Comparison of ENCODE assay signal across 9 mouse cellular contexts in the genomic region with DNA sequence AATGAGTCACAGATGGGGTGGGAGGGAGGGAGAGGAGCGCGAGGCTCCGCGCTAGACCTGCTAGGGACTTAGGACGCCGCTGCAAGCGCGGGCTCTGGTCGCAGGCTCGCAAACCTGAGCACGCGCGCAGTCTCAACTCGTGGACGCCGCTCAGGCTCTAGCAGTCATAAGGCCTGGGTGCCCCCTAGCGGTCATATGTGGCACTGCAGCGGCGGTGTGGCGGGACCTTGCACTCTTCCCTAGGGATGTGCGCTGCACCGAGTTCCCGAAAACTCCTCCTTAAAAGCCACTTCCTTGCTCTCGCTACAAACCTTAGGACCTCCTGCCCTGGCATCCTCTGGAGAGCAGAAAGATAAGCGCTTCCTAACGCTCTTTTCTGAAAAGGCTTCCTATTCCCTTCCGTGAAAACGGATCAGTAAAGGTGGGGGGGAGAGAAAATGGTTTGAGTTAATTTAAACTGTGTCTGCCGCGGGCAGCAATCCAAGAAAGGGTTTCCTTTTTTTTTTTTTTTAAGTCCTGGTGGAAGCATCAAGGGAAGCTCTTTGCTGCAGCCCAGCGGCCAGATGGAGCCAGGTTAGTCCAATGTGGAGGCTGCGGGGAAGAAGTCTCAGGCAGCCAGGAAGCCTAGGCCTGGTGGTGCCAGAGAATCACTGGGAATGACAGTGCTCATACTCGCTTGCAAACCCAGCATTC. TPM values are rescaled to one million over a fixed set of nuclear protein-coding genes. Genes with fewer than 3 reads are reported as not detected.
DNase-seq lines count a peak whose midpoint lies in the region; ATAC-seq and TF ChIP-seq lines count a peak whose summit lies in the region.
"Had no signal": no experiment of that assay in that cellular context is flagged by ENCODE, and none has a peak within 500 bp of the region (broad histone marks: within the 10 kb centered on the region; RNA-seq: fewer than 3 reads in every experiment).

No protein-coding gene starts in this region.

- peak overlapping the region; percentile 94 for H3K4me2 ChIP-seq in heart, embryonic 12.5 days
- H3K4me2 ChIP-seq in kidney, postnatal 0 days (ENCODE audit: low read length) = peak overlapping the region; percentile 70
- peak overlapping the region; percentile 77 for H3K4me2 ChIP-seq in myocyte (ENCODE audit: low read depth)

- WGBS in heart, embryonic 12.5 days = 1% methylated on average over 33 of the region's 33 CpGs
- 1% methylated on average over 33 of the region's 33 CpGs for WGBS in kidney, postnatal 0 days
- 1% methylated on average over 33 of the region's 33 CpGs for whole genome bisulfite sequencing in liver, adult 2 months

- H3K9me3 ChIP-seq in heart, embryonic 12.5 days (replicated peaks) = no peaks in the 10 kb centered on the region; the same call in 1 of the 2 replicates
- no peaks in the 10 kb centered on the region for H3K9me3 ChIP-seq in kidney, postnatal 0 days (replicated peaks; ENCODE audit: low read length)

- H3K79me2 ChIP-seq in liver, adult 2 months (ENCODE audit: control insufficient read depth, insufficient read depth, low read length) = no peaks in the 10 kb centered on the region
- H3K79me2 ChIP-seq in myocyte (ENCODE audit: control insufficient read depth, insufficient read depth) = no peaks in the 10 kb centered on the region

- peaks cover 4% of the 10 kb centered on the region for H3K27me3 ChIP-seq in heart, embryonic 12.5 days (replicated peaks)
- no peaks in the 10 kb centered on the region; the same call in 1 of the 2 replicates for H3K27me3 ChIP-seq in kidney, postnatal 0 days (ENCODE audit: insufficient read depth, low read length)
- H3K27me3 ChIP-seq in liver, adult 2 months (ENCODE audit: control insufficient read depth, insufficient read depth, low read length) = no peaks in the 10 kb centered on the region
- peaks cover 9% of the 10 kb centered on the region for H3K27me3 ChIP-seq in myocyte (ENCODE audit: control insufficient read depth, insufficient read depth, insufficient read length)

- ATAC-seq in erythroblast, adult 5-6 weeks (replicated peaks; ENCODE audit: low FRiP score, poor library complexity, severe bottlenecking) = peak; percentile 79
- ATAC-seq in heart, embryonic 12.5 days (ENCODE audit: insufficient number of reproducible peaks, low FRiP score) = peak; percentile 88
- peak; percentile 83 for ATAC-seq in kidney, postnatal 0 days (replicated peaks; ENCODE audit: low FRiP score, low read depth)

- H3K4me1 ChIP-seq in heart, embryonic 12.5 days (replicated peaks) = peaks cover 9% of the 10 kb centered on the region; the same call in 1 of the 2 replicates
- H3K4me1 ChIP-seq in kidney, postnatal 0 days (replicated peaks; ENCODE audit: insufficient read depth, low read length) = no peaks in the 10 kb centered on the region
- H3K4me1 ChIP-seq in liver, adult 2 months (ENCODE audit: control insufficient read depth, insufficient read depth, low read length) = peaks cover 6% of the 10 kb centered on the region

- peak overlapping the region; percentile 50 for H3K4me3 ChIP-seq in heart, embryonic 12.5 days
- peak overlapping the region; percentile 33 for H3K4me3 ChIP-seq in kidney, postnatal 0 days (replicated peaks; ENCODE audit: low read depth, low read length)
- H3K4me3 ChIP-seq in liver, adult 2 months (ENCODE audit: insufficient read depth, low read depth, low read length) = peak overlapping the region; percentile 35; the same call in 1 of the 2 replicates
- H3K4me3 ChIP-seq in myocyte = no peak overlapping the region
- H3K4me3 ChIP-seq: erythroblast, embryonic 14.5 days had no signal

- H3K9ac ChIP-seq in heart, embryonic 12.5 days = peak overlapping the region; percentile 69
- H3K9ac ChIP-seq in kidney, postnatal 0 days (ENCODE audit: low read depth, low read length) = peak overlapping the region; percentile 9; the same call in 1 of the 2 replicates
- H3K9ac ChIP-seq in liver, adult 2 months (ENCODE audit: low read depth, low read length) = no peak overlapping the region

- no peaks in the 10 kb centered on the region for H3K36me3 ChIP-seq in heart, embryonic 12.5 days
- H3K36me3 ChIP-seq in kidney, postnatal 0 days (ENCODE audit: insufficient read depth, low read length) = no peaks in the 10 kb centered on the region
- H3K36me3 ChIP-seq in liver, adult 2 months (ENCODE audit: control insufficient read depth, insufficient read depth, low read length) = no peaks in the 10 kb centered on the region
- no peaks in the 10 kb centered on the region for H3K36me3 ChIP-seq in myocyte (ENCODE audit: control insufficient read depth, insufficient read depth)

- peak; percentile 100 for TF ChIP-seq CTCF in brain, embryonic 14.5 days (IDR thresholded peaks at IDR 0.05; ENCODE audit: borderline replicate concordance, extremely low read depth, insufficient read depth, insufficient read length)
- peak; percentile 92 for TF ChIP-seq CTCF in kidney, postnatal 0 days (IDR thresholded peaks at IDR 0.05; ENCODE audit: low read depth)
- TF ChIP-seq CTCF in liver, adult 2 months (IDR thresholded peaks at IDR 0.05; ENCODE audit: low read depth, low read length) = peak; percentile 99

- no peak overlapping the region for H3ac ChIP-seq in myocyte (ENCODE audit: control insufficient read depth, insufficient read length)

- no peak; the same call in 1 of the 2 replicates for TF ChIP-seq POLR2A in brain, embryonic 14.5 days (IDR thresholded peaks at IDR 0.05; ENCODE audit: borderline replicate concordance, extremely low read depth, insufficient read depth, insufficient read length, poor library complexity, severe bottlenecking)
- TF ChIP-seq POLR2A in liver, adult 2 months (IDR thresholded peaks at IDR 0.05; ENCODE audit: extremely low read depth, insufficient read depth, low read length) = no peak
- no peak for TF ChIP-seq POLR2A in myocyte (IDR thresholded peaks at IDR 0.05; ENCODE audit: insufficient read length, low read depth)

- DNase-seq in CD4-positive helper T cell, adult 2 months (ENCODE audit: low read depth, low spot score) = peak; percentile 80
- peak; percentile 98 for DNase-seq in brain, embryonic 14.5 days (ENCODE audit: low read depth)
- peak; percentile 97 for DNase-seq in kidney, postnatal 0 days (ENCODE audit: low spot score)
- DNase-seq in liver, adult 2 months (ENCODE audit: extremely low read depth, low read depth, low spot score) = peak; percentile 62
- DNase-seq in spleen, postnatal 4 days (ENCODE audit: low spot score in 2 of 2) = peak; percentile 83 to 95

- H3K27ac ChIP-seq in heart, embryonic 12.5 days (ENCODE audit: poor library complexity, severe bottlenecking) = no peak overlapping the region
- no peak overlapping the region for H3K27ac ChIP-seq in kidney, postnatal 0 days
- no peak overlapping the region for H3K27ac ChIP-seq in liver, adult 2 months (replicated peaks; ENCODE audit: insufficient read depth, low read depth, low read length)

TF ChIP-seq in myocyte, 11 proteins besides CTCF, POLR2A, EP300 and RAD21:
- peak in 1 of 3 experiments; percentile 6 for TF ChIP-seq MYOG (IDR thresholded peaks at IDR 0.05; ENCODE audit: control insufficient read depth in 1 of 3, insufficient read depth in 1 of 3, insufficient read length in 2 of 3, low read depth in 2 of 3)
- TF ChIP-seq POLR2AphosphoS2 (IDR thresholded peaks at IDR 0.05; ENCODE audit: insufficient read length, low read depth) = no peak
- no peak for TF ChIP-seq TCF12 (IDR thresholded peaks at IDR 0.05; ENCODE audit: insufficient read depth, poor library complexity, severe bottlenecking)

RNA-seq across cellular contexts. Expression of a gene that starts 50.7 kb away (rescaled TPM):
- polyA plus RNA-seq in brain, embryonic 14.5 days (2012; rRNA removed) = 6.3 and 8.1 TPM in 2 replicates
- 6.7 TPM in 1 of 2 replicates, not detected in the other for total RNA-seq in erythroblast, adult 5-6 weeks (2015; ENCODE audit: low replicate concordance)
- total RNA-seq in erythroblast, adult 5-6 weeks (2017; ENCODE audit: low replicate concordance) = 1.3 and 1.8 TPM in 2 replicates
- polyA plus RNA-seq in heart, embryonic 12.5 days (2016; fragmentation: Nextera tagmentation; extraction: Ambion mirVana) = 5.9 and 7.0 TPM in 2 replicates
- 7.7 and 8.1 TPM in 2 replicates for polyA plus RNA-seq in kidney, postnatal 0 days (2015; fragmentation: Nextera tagmentation; extraction: Ambion mirVana)
- total RNA-seq in liver, adult 2 months (2014; rRNA removed) = 1.9 and 2.2 TPM in 2 replicates
- polyA plus RNA-seq in liver, adult 2 months (2012; rRNA removed) = 2.0 and 2.4 TPM in 2 replicates
- 4.0 TPM for polyA plus RNA-seq in myocyte (2012; fragmentation: generic; extraction: Trizol)
